Mouse (Mus musculus) thymus, adult 2 months (tissue): Measurements from ENCODE around the gene Pigf.

Source experiments
- CTCF ChIP-seq: fragments of 200-500 bp; IDR thresholded peaks from 2 replicates; pipeline ENCODE4 v1.5.1; 2012; ENCODE audit warnings: mild to moderate bottlenecking, control low read depth, low read length, moderate library complexity, borderline replicate concordance; ENCODE audit not compliant: control insufficient read depth, poor library complexity, insufficient read depth; ENCODE audit errors: extremely low read depth
- POLR2A ChIP-seq: fragments of 200-500 bp; IDR thresholded peaks from 2 replicates; pipeline ENCODE4 v1.6.1; 2012; ENCODE audit warnings: mild to moderate bottlenecking, low read length, control low read depth, moderate library complexity; ENCODE audit not compliant: control insufficient read depth, poor library complexity, insufficient read depth; ENCODE audit errors: extremely low read depth

GRCm38 (mm10) chr17:87019692-87020091, 5.5 kb downstream of the Pigf start:
- TF ChIP-seq CTCF (no peak), POLR2A (no peak)
